Mouse (Mus musculus) heart, embryonic 11.5 days (tissue): ENCODE data around the gene Nfatc3. TPM values are rescaled to one million over a fixed set of nuclear protein-coding genes. Genes with fewer than 3 reads are reported as not detected.

ENCODE experiments used
- ATAC-seq: fragments of 200-750 bp; cut with Nextera tagmentation; replicated peaks from 2 replicates; pipeline ENCODE4 v1.8.0; 2017; ENCODE audit warnings: moderate library complexity; ENCODE audit not compliant: insufficient number of reproducible peaks, low FRiP score, low TSS enrichment
- H3K27ac ChIP-seq: fragments of 300-500 bp; sonication (generic); 2 replicates; pipeline ENCODE4 v1.5.1; 2014; ENCODE audit warnings: mild to moderate bottlenecking, low read depth, low read length
- H3K27me3 ChIP-seq: fragments of 300-500 bp; sonication (generic); 2 replicates; pipeline ENCODE4 v1.6.1; 2014; ENCODE audit warnings: mild to moderate bottlenecking, low read length, mixed read lengths; ENCODE audit not compliant: control insufficient read depth, insufficient read depth
- H3K36me3 ChIP-seq: fragments of 300-500 bp; sonication (generic); 2 replicates; pipeline ENCODE4 v1.6.1; 2014; ENCODE audit warnings: mild to moderate bottlenecking, low read length, moderate library complexity, mixed read lengths; ENCODE audit not compliant: control insufficient read depth, insufficient read depth
- H3K4me1 ChIP-seq: fragments of 300-500 bp; sonication (generic); 2 replicates; pipeline ENCODE4 v1.6.1; 2014; ENCODE audit warnings: low read length; ENCODE audit not compliant: control insufficient read depth, insufficient read depth
- H3K4me2 ChIP-seq: fragments of 300-500 bp; sonication (generic); 2 replicates; pipeline ENCODE4 v1.6.1; 2014; ENCODE audit warnings: mild to moderate bottlenecking, moderate library complexity
- H3K4me3 ChIP-seq: fragments of 300-500 bp; sonication (generic); 2 replicates; pipeline ENCODE4 v1.5.1; 2014; ENCODE audit warnings: low read depth, low read length
- H3K9ac ChIP-seq: fragments of 300-500 bp; sonication (generic); 2 replicates; pipeline ENCODE4 v1.6.1; 2014; ENCODE audit warnings: mild to moderate bottlenecking, low read depth, low read length, moderate library complexity
- H3K9me3 ChIP-seq: fragments of 300-500 bp; sonication (generic); replicated peaks from 2 replicates; pipeline ENCODE4 v1.6.1; 2016; ENCODE audit warnings: low read length; ENCODE audit not compliant: control insufficient read depth
- WGBS: fragments of 180-500 bp; shearing (Covaris S2); extraction: QIAGEN DNeasy Blood & Tissue Kit; methylation state at CpG from one replicate; pipeline ENCODE4 v1.1.7; 2014; ENCODE audit not compliant: insufficient replicate concordance; 5-methylcytosine and 5-hydroxymethylcytosine counted together
- polyA plus RNA-seq: library from polyadenylated mRNA; unstranded; fragments of >200 nt; fragmentation: Nextera tagmentation; extraction: Ambion mirVana; gene quantifications from 2 replicates; pipeline ENCODE4 v1.2.1, GENCODE M21; 2014

The Nfatc3 gene
- polyA plus RNA-seq, 1 experiment from 2014 or later = 6.0 TPM

DNA sequence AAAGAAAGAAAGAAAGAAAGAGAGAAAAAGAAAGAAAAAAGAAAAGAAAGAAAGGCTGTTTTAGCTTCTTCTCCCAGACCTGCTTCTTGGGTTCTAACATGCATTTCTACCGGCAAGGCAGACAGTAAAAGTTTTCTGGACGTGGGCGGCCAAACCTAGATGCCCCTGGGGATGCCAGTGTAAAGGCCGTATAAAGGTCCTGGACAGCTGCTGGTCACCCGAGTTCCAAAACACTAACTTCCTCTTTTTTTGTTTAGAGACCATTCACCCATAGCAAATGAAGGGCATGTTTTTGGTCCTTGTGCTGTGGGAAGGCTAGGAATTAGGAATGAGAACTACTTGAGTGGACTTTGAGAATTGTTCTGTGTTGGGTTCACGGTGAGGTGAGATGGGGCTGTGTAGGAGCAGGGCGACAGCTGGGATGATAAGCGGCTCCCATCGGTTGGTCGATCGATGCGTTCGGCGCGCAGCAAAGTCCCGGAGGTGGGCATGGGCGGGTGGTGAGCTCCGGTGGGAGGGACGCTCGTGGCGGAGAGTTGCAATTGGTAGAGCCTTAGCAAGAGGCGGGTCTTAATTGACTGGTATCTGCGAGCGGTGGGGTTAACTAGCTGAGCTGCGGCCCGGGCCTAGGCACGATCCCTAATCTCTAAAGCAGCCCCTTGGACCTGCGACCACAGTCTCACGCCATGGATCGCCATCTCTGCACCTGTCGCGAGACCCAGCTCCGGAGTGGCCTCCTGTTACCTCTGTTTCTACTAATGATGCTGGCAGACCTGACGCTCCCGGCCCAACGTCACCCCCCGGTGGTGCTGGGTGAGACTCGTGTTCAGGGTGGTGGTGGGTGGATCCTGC lies 91.4 kb downstream of the Nfatc3 start, which contains the start of gene Pla2g15:
Gene Pla2g15, plus strand, starts transcription at position 599 of the 852 bp plus-strand sequence.
- ATAC-seq = peak; percentile 91
- no peaks in the 10 kb centered on the region for H3K9me3 ChIP-seq
- 3% methylated on average over 38 of the region's 38 CpGs for WGBS
- H3K4me1 ChIP-seq = peaks cover 12% of the 10 kb centered on the region; the same call in 1 of the 2 replicates
- peak within 1 kb of the TSS; percentile 71 for H3K4me3 ChIP-seq
- H3K27me3 ChIP-seq = no peaks in the 10 kb centered on the region
- peak within 1 kb of the TSS; percentile 81 for H3K4me2 ChIP-seq
- no peaks in the 10 kb centered on the region for H3K36me3 ChIP-seq
- H3K9ac ChIP-seq = peak within 1 kb of the TSS; percentile 74
- peak within 1 kb of the TSS; percentile 35; the same call in 1 of the 2 replicates for H3K27ac ChIP-seq

DNA sequence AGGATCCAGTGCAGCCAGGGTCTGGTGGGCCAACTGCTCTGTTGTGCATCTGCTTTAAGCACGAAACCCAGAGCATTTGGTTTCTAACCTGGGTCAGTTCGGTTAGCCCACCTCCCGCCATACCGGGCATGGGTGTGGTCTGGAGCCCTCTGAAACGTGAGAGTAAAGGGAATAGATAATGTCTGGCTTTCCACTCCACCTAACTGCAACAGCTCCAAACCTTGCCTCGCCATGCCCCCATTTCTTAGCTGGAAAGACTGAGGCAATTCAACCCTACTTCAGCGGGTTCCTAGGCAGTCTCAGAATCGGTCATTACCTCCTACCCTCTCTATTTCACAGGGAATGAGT lies 92.0 kb downstream of the Nfatc3 start:
- H3K4me2 ChIP-seq = peak overlapping the region; percentile 81
- no peaks in the 10 kb centered on the region for H3K27me3 ChIP-seq
- peak; percentile 15; the same call in 1 of the 2 replicates for ATAC-seq
- H3K4me1 ChIP-seq = peaks cover 12% of the 10 kb centered on the region; the same call in 1 of the 2 replicates
- H3K9ac ChIP-seq = peak overlapping the region; percentile 74
- no peaks in the 10 kb centered on the region for H3K9me3 ChIP-seq
- H3K4me3 ChIP-seq = peak overlapping the region; percentile 71
- WGBS = 20% methylated on average over 8 of the region's 8 CpGs
- H3K27ac ChIP-seq = no peak overlapping the region
- H3K36me3 ChIP-seq = no peaks in the 10 kb centered on the region

- Histone ChIP-seq H3K9ac (no peak overlapping the region; the same call in 1 of the 2 replicates), H3K27ac (no peak overlapping the region), H3K4me2 (peak overlapping the region; percentile 81), H3K4me1 (peaks cover 12% of the 10 kb centered on the region; the same call in 1 of the 2 replicates), H3K27me3 (no peaks in the 10 kb centered on the region), H3K36me3 (no peaks in the 10 kb centered on the region), H3K4me3 (peak overlapping the region; percentile 71), H3K9me3 (no peaks in the 10 kb centered on the region)
- ATAC-seq = no peak
- WGBS = 77% methylated on average over 9 of the region's 9 CpGs
Observed at GRCm38 (mm10) chr8:106151041-106151440, 92.4 kb downstream of the Nfatc3 start.

DNA sequence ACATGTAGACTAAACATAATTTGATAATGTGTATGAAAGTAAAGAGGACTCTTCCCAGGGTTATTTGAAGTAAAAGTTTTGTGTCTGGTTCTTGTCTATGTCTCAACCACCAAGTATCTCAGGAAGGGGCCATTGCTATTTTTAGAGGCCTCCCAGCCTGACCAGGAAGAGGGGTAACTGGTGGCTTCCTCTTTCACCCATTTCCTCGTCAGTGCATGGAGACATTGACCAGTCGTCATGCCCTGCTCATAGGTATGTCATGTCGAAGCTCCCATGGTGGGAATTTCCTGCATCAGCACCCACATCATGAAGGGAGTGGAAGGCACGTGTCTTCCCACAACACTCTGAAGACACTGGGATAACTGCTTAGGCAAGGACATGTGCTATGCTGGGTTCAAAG lies 94.2 kb downstream of the Nfatc3 start:
- 37% methylated on average over 4 of the region's 4 CpGs for WGBS
- no peaks in the 10 kb centered on the region for H3K9me3 ChIP-seq
- H3K4me2 ChIP-seq = no peak overlapping the region
- no peak overlapping the region for H3K4me3 ChIP-seq
- no peak overlapping the region for H3K27ac ChIP-seq
- peaks cover 12% of the 10 kb centered on the region; the same call in 1 of the 2 replicates for H3K4me1 ChIP-seq
- no peak overlapping the region for H3K9ac ChIP-seq
- no peaks in the 10 kb centered on the region for H3K27me3 ChIP-seq
- H3K36me3 ChIP-seq = no peaks in the 10 kb centered on the region
- ATAC-seq = no peak

DNA sequence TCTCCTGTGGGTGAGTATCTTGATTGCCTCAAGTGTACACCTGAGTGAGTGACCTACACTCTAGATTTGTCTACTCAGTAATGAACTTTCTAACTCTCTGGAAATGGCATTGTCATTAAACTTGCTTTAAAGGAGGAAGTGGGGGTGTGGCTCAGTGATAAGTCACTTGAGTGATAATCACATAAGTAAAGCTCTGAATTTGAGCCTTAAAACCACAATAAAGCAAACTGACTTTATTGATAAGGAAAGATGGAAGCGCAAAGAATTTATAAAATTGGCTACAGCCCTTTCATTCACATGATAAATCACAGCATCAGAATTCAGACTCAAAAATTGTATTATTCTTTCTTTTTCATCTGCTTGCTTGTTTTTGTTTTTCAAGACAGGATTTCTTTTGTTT lies 98.8 kb downstream of the Nfatc3 start:
- no peaks in the 10 kb centered on the region for H3K27me3 ChIP-seq
- H3K4me3 ChIP-seq = no peak overlapping the region
- H3K9me3 ChIP-seq = no peaks in the 10 kb centered on the region
- no peak overlapping the region for H3K27ac ChIP-seq
- no peak overlapping the region for H3K4me2 ChIP-seq
- H3K9ac ChIP-seq = no peak overlapping the region
- no peak for ATAC-seq
- H3K36me3 ChIP-seq = peaks cover 7% of the 10 kb centered on the region; the same call in 1 of the 2 replicates
- peaks cover 9% of the 10 kb centered on the region; the same call in 1 of the 2 replicates for H3K4me1 ChIP-seq
- 81% methylated on average over 1 of the region's 1 CpGs for WGBS

DNA sequence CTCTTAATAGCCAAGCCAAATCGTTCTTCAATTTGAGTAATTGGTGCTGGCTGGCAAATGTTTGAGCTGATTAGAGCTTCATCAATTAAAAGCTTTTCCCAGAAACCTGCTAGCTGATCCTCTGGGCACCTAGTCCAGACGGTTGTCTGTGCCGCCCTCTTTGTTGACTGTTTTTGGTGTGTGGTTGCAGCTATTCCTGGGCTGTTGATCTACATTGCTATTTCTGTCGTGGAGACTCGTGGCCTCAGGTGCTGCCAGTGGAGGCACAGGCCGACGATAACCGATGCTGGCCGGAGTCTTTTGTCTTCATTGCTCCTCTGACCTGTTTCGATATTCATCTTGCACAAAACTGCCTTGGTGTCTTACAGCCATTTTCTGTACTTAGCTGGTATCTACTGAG lies 99.7 kb downstream of the Nfatc3 start:
- no peak overlapping the region for H3K9ac ChIP-seq
- no peak overlapping the region for H3K4me2 ChIP-seq
- no peak for ATAC-seq
- H3K9me3 ChIP-seq = no peaks in the 10 kb centered on the region
- no peak overlapping the region for H3K27ac ChIP-seq
- H3K4me1 ChIP-seq = peaks cover 3% of the 10 kb centered on the region; the same call in 1 of the 2 replicates
- 74% methylated on average over 10 of the region's 10 CpGs for WGBS
- H3K27me3 ChIP-seq = no peaks in the 10 kb centered on the region
- H3K4me3 ChIP-seq = no peak overlapping the region
- H3K36me3 ChIP-seq = peaks cover 10% of the 10 kb centered on the region

DNA sequence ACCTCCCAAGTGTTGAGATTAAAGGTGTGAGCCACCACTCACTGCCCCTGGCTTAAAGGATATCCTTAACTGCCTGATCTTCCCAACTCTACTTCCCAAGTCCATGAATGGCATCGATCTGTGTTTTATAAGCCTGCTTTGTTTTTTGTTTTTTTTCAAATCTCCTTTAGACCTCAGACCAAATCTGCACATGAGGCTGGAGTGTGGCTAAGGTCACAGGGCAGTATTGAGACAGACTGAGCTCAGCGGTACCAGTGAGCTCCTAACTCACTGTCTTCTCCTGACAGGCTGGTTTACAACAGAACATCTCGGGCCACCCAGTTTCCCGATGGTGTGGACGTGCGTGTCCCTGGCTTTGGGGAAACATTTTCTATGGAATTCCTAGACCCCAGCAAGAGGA lies 101.2 kb downstream of the Nfatc3 start:
- 84% methylated on average over 6 of the region's 6 CpGs for WGBS
- Histone ChIP-seq H3K4me2 (no peak overlapping the region), H3K9me3 (no peaks in the 10 kb centered on the region), H3K27ac (no peak overlapping the region), H3K4me1 (no peaks in the 10 kb centered on the region), H3K9ac (no peak overlapping the region), H3K4me3 (no peak overlapping the region), H3K36me3 (peaks cover 15% of the 10 kb centered on the region), H3K27me3 (no peaks in the 10 kb centered on the region)
- ATAC-seq = no peak

DNA sequence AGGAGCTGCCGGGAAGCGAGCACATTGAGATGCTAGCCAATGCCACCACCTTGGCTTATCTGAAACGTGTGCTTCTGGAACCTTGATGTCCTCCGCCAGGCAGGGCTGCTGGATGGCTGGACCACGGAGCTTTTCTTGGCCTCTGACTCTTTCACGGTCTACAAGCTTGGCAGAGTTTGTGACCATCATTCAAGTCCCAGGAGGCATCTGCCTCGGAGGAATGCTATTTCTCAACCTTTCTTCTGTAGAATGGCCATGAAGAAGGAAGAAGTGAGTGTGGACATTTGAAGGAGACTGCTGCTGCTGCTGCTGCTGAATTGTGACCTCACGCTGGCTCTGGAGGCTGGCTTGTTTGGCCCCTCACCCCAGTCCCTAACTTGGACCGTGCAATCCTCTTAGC lies 104.6 kb downstream of the Nfatc3 start:
- peaks cover 15% of the 10 kb centered on the region for H3K36me3 ChIP-seq
- WGBS = 80% methylated on average over 9 of the region's 9 CpGs
- H3K9me3 ChIP-seq = no peaks in the 10 kb centered on the region
- no peaks in the 10 kb centered on the region for H3K27me3 ChIP-seq
- H3K4me2 ChIP-seq = no peak overlapping the region
- H3K4me3 ChIP-seq = no peak overlapping the region
- H3K27ac ChIP-seq = no peak overlapping the region
- no peak for ATAC-seq
- peaks cover 3% of the 10 kb centered on the region; the same call in 1 of the 2 replicates for H3K4me1 ChIP-seq
- H3K9ac ChIP-seq = no peak overlapping the region
